Mouse (Mus musculus) MEL (cell line): ENCODE data around the gene Slc4a4. TPM values are rescaled to one million over a fixed set of nuclear protein-coding genes. Genes with fewer than 3 reads are reported as not detected.

Source experiments
- DNase-seq: peaks from one replicate; pipeline ENCODE4 v3.0.0; 2011; ENCODE audit warnings: low read depth, low spot score
- H3K27ac ChIP-seq: 2 replicates; pipeline ENCODE4 v1.5.1; 2012; ENCODE audit warnings: low read depth, mild to moderate bottlenecking, control low read depth, low read length, moderate library complexity; ENCODE audit not compliant: control insufficient read depth
- H3K27me3 ChIP-seq, 2 experiments: fragments of 150-350 bp in 1 of 2; sonication (generic) in 1 of 2; 2 replicates each; pipeline ENCODE4 v1.6.1; 2012; ENCODE audit warnings: low read length in 2 of 2, mild to moderate bottlenecking in 2 of 2, improper control_type of control experiment in 1 of 2, moderate library complexity in 1 of 2; ENCODE audit not compliant: insufficient read depth in 2 of 2, control insufficient read depth in 1 of 2
- H3K36me3 ChIP-seq, 2 experiments: 2 replicates each; pipeline ENCODE4 v1.6.1; 2012 to 2014; ENCODE audit warnings: low read length in 2 of 2, improper control_type of control experiment in 1 of 2, inconsistent platforms in 1 of 2, mild to moderate bottlenecking in 1 of 2; ENCODE audit not compliant: insufficient read depth in 2 of 2, control insufficient read depth in 1 of 2
- H3K4me1 ChIP-seq, 2 experiments: fragments of 150-350 bp in 1 of 2; sonication (generic) in 1 of 2; 2 replicates each; pipeline ENCODE4 v1.6.1; 2012; ENCODE audit warnings: low read length in 2 of 2, improper control_type of control experiment in 1 of 2, mild to moderate bottlenecking in 1 of 2; ENCODE audit not compliant: insufficient read depth in 2 of 2, control insufficient read depth in 1 of 2
- H3K4me3 ChIP-seq, 2 experiments: fragments of 150-350 bp in 1 of 2; sonication (generic) in 1 of 2; 2 replicates each; pipeline ENCODE4 v1.5.1; 2012; ENCODE audit warnings: low read depth in 2 of 2, low read length in 2 of 2, mild to moderate bottlenecking in 2 of 2, moderate library complexity in 2 of 2, control low read depth in 1 of 2, improper control_type of control experiment in 1 of 2; ENCODE audit not compliant: control insufficient read depth in 1 of 2, insufficient read depth in 1 of 2
- H3K79me2 ChIP-seq: 2 replicates; pipeline ENCODE4 v1.6.1; 2012; ENCODE audit warnings: mild to moderate bottlenecking, low read length, moderate library complexity; ENCODE audit not compliant: control insufficient read depth, poor library complexity, insufficient read depth
- H3K9ac ChIP-seq: 2 replicates; pipeline ENCODE4 v1.6.1; 2012; ENCODE audit warnings: low read depth, mild to moderate bottlenecking, control low read depth, low read length, moderate library complexity; ENCODE audit not compliant: control insufficient read depth, poor library complexity, severe bottlenecking
- H3K9me3 ChIP-seq: fragments of 150-350 bp; sonication (generic); replicated peaks from 2 replicates; pipeline ENCODE4 v1.6.1; 2012; ENCODE audit warnings: mild to moderate bottlenecking, low read length, improper control_type of control experiment, moderate library complexity; ENCODE audit not compliant: insufficient read depth
- CHD1 ChIP-seq: IDR thresholded peaks from 2 replicates; pipeline ENCODE4 v1.6.1; 2012; ENCODE audit warnings: low read depth, mild to moderate bottlenecking, inconsistent platforms, low read length, improper control_type of control experiment
- CHD2 ChIP-seq: IDR thresholded peaks from 2 replicates; pipeline ENCODE4 v1.6.1; 2011; ENCODE audit warnings: low read length, improper control_type of control experiment
- E2F4 ChIP-seq: IDR thresholded peaks from 2 replicates; pipeline ENCODE4 v1.6.1; 2011; ENCODE audit warnings: low read depth, low read length, improper control_type of control experiment, borderline replicate concordance
- EP300 ChIP-seq, 2 experiments: IDR thresholded peaks; 2 replicates each; pipeline ENCODE4 v1.6.1; 2011; ENCODE audit warnings: improper control_type of control experiment in 2 of 2, low read length in 2 of 2, low read depth in 1 of 2, mild to moderate bottlenecking in 1 of 2
- ETS1 ChIP-seq: IDR thresholded peaks from 2 replicates; pipeline ENCODE4 v1.6.1; 2012; ENCODE audit warnings: low read depth, mild to moderate bottlenecking, inconsistent platforms, low read length, improper control_type of control experiment, moderate library complexity
- GABPA ChIP-seq: IDR thresholded peaks from 2 replicates; pipeline ENCODE4 v1.6.1; 2012; ENCODE audit warnings: low read depth, mild to moderate bottlenecking, inconsistent platforms, low read length, improper control_type of control experiment, moderate library complexity
- GATA1 ChIP-seq: IDR thresholded peaks from 2 replicates; pipeline ENCODE4 v1.6.1; 2011; ENCODE audit warnings: low read depth, low read length, improper control_type of control experiment
- HCFC1 ChIP-seq: IDR thresholded peaks from 2 replicates; pipeline ENCODE4 v1.6.1; 2012; ENCODE audit warnings: low read depth, mild to moderate bottlenecking, inconsistent platforms, low read length, improper control_type of control experiment, moderate library complexity
- JUND ChIP-seq: IDR thresholded peaks from 2 replicates; pipeline ENCODE4 v1.6.1; 2011; ENCODE audit warnings: low read depth, mild to moderate bottlenecking, improper control_type of control experiment, low read length
- KAT2A ChIP-seq: conservative IDR thresholded peaks from 2 replicates; pipeline ENCODE4 v1.6.1; 2012; ENCODE audit warnings: low read depth, low read length, improper control_type of control experiment, inconsistent platforms
- MAFK ChIP-seq: IDR thresholded peaks from 2 replicates; pipeline ENCODE4 v1.6.1; 2011; ENCODE audit warnings: low read depth, mild to moderate bottlenecking, low read length, improper control_type of control experiment, borderline replicate concordance
- MAX ChIP-seq: IDR thresholded peaks from 2 replicates; pipeline ENCODE4 v1.6.1; 2011; ENCODE audit warnings: low read length, improper control_type of control experiment
- MAZ ChIP-seq: IDR thresholded peaks from 2 replicates; pipeline ENCODE4 v1.6.1; 2012; ENCODE audit warnings: low read depth, mild to moderate bottlenecking, inconsistent platforms, low read length, improper control_type of control experiment
- MEF2A ChIP-seq: IDR thresholded peaks from 2 replicates; pipeline ENCODE4 v1.6.1; 2014; ENCODE audit warnings: low read depth, mild to moderate bottlenecking, inconsistent platforms, low read length, improper control_type of control experiment; ENCODE audit not compliant: poor library complexity, insufficient replicate concordance, severe bottlenecking; ENCODE audit errors: extremely low read depth
- NELFE ChIP-seq: IDR thresholded peaks from 2 replicates; pipeline ENCODE4 v1.6.1; 2011; ENCODE audit warnings: low read depth, low read length, improper control_type of control experiment
- NRF1 ChIP-seq: IDR thresholded peaks from 2 replicates; pipeline ENCODE4 v1.6.1; 2014; ENCODE audit warnings: low read depth, mild to moderate bottlenecking, inconsistent platforms, low read length, improper control_type of control experiment, moderate library complexity; ENCODE audit not compliant: poor library complexity, insufficient read depth, severe bottlenecking
- POLR2AphosphoS2 ChIP-seq: IDR thresholded peaks from 2 replicates; pipeline ENCODE4 v1.6.1; 2011; ENCODE audit warnings: low read length, improper control_type of control experiment
- RCOR1 ChIP-seq: IDR thresholded peaks from 2 replicates; pipeline ENCODE4 v1.6.1; 2012; ENCODE audit warnings: low read depth, mild to moderate bottlenecking, inconsistent platforms, low read length, improper control_type of control experiment
- SMC3 ChIP-seq: IDR thresholded peaks from 2 replicates; pipeline ENCODE4 v1.6.1; 2011; ENCODE audit warnings: low read depth, low read length, improper control_type of control experiment
- TCF12 ChIP-seq: IDR thresholded peaks from 2 replicates; pipeline ENCODE4 v1.6.1; 2014; ENCODE audit warnings: low read depth, mild to moderate bottlenecking, inconsistent platforms, low read length, improper control_type of control experiment, moderate library complexity
- UBTF ChIP-seq: IDR thresholded peaks from 2 replicates; pipeline ENCODE4 v1.6.1; 2012; ENCODE audit warnings: low read depth, mild to moderate bottlenecking, inconsistent platforms, low read length, improper control_type of control experiment, moderate library complexity, borderline replicate concordance; ENCODE audit not compliant: insufficient read depth
- USF1 ChIP-seq: IDR thresholded peaks from 2 replicates; pipeline ENCODE4 v1.6.1; 2014; ENCODE audit warnings: low read depth, mild to moderate bottlenecking, inconsistent platforms, low read length, improper control_type of control experiment, moderate library complexity
- USF2 ChIP-seq, 2 experiments: IDR thresholded peaks; 2 replicates each; pipeline ENCODE4 v1.6.1; 2011 to 2012; ENCODE audit warnings: improper control_type of control experiment in 2 of 2, low read length in 2 of 2, borderline replicate concordance in 1 of 2, inconsistent platforms in 1 of 2, low read depth in 1 of 2, mild to moderate bottlenecking in 1 of 2; ENCODE audit not compliant: insufficient read depth in 1 of 2
- ZKSCAN1 ChIP-seq: IDR thresholded peaks from 2 replicates; pipeline ENCODE4 v1.6.1; 2012; ENCODE audit warnings: low read depth, mild to moderate bottlenecking, inconsistent platforms, low read length, improper control_type of control experiment, moderate library complexity
- ZMIZ1 ChIP-seq: IDR thresholded peaks from 2 replicates; pipeline ENCODE4 v1.6.1; 2012; ENCODE audit warnings: low read depth, mild to moderate bottlenecking, inconsistent platforms, low read length, improper control_type of control experiment, moderate library complexity
- polyA plus RNA-seq, 2 experiments: library from polyadenylated mRNA; stranded (reverse) in 1 of 2; unstranded in 1 of 2; fragments of >175 nt in 1 of 2; fragments of >200 nt in 1 of 2; gene quantifications; 2 replicates each; pipeline versions ENCODE4 v1.2.1 to v1.2.4; 2012; ENCODE audit warnings: low replicate concordance in 2 of 2, low read depth in 1 of 2; ENCODE audit not compliant: insufficient read length in 2 of 2, insufficient read depth in 1 of 2, missing spikeins in 1 of 2
- total RNA-seq: library from RNA; depleted of rRNA; stranded (reverse); fragments of 300-350 nt; gene quantifications from 2 replicates; pipeline ENCODE4 v1.2.3, GENCODE M21; 2012

Gene Slc4a4
- total and polyA plus RNA-seq, 3 experiments = not detected

DNA sequence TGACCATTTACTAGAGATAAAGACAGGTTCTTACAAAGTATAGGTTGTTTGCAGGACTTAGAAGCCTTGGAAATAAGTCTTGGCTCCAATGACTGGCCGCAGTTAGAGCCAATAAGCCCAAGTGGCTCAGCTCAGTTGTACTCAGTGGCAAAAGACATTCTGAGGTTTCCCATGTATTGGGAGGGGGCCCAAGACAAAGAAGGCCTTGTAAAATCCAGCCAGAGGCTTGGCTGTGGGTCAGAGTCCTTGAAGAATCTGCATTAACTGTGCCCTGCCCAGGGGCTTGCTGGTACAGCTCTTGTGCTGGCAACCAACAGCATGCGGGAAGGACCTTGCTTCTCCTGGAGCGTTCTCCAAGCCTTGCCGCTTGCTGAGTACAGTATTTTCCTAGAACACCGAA lies 107.9 kb downstream of the Slc4a4 start:
- H3K36me3 ChIP-seq = no peaks in the 10 kb centered on the region
- DNase-seq = no peak
- TF ChIP-seq NRF1 (no peak), POLR2AphosphoS2 (no peak), GABPA (no peak), MAZ (no peak), JUND (no peak), MEF2A (no peak), ZKSCAN1 (no peak), CHD1 (no peak), ZMIZ1 (no peak), RCOR1 (no peak), EP300 (IDR thresholded peaks at IDR 0.05; ENCODE audit: low read depth in 1 of 2, low read length in 2 of 2) (no peak), CHD2 (no peak), GATA1 (no peak), SMC3 (no peak)
- no peak overlapping the region for H3K4me3 ChIP-seq
- no peak overlapping the region for H3K9ac ChIP-seq
- H3K9me3 ChIP-seq = no peaks in the 10 kb centered on the region
- H3K27me3 ChIP-seq = no peaks in the 10 kb centered on the region
- H3K4me1 ChIP-seq = no peaks in the 10 kb centered on the region
- H3K27ac ChIP-seq = no peak overlapping the region
- H3K79me2 ChIP-seq = no peaks in the 10 kb centered on the region

DNA sequence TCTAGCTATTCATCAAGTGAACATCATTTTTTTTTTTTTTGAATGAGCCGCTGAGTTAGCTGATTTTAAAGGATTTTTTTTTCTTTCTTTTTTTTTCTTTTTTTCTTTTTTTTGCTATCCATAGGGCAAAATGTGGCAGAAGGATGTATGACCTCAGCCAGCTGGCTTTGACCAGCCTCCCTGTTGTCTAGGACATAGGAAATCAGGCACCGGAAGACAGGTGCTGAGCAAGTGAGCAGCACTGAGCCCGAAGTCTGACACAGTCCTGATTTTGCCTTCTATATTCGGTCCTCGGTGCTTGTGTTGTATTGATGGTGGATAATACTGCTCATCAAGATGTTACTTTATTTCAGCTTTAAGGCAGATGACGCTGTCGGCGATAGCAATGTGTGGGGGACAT lies 109.6 kb downstream of the Slc4a4 start:
- no peak for DNase-seq
- H3K9me3 ChIP-seq = no peaks in the 10 kb centered on the region
- H3K36me3 ChIP-seq = no peaks in the 10 kb centered on the region
- no peak for TF ChIP-seq MEF2A
- TF ChIP-seq MAFK = no peak
- TF ChIP-seq HCFC1 = no peak
- TF ChIP-seq NELFE = no peak
- no peak for TF ChIP-seq EP300 (IDR thresholded peaks at IDR 0.05; ENCODE audit: low read depth in 1 of 2, low read length in 2 of 2)
- TF ChIP-seq E2F4 = no peak
- TF ChIP-seq MAX = no peak
- TF ChIP-seq USF1 = no peak
- TF ChIP-seq TCF12 = no peak
- no peak for TF ChIP-seq UBTF
- TF ChIP-seq NRF1 = no peak
- no peak for TF ChIP-seq ZMIZ1
- TF ChIP-seq GATA1 = no peak
- TF ChIP-seq USF2 (IDR thresholded peaks at IDR 0.05; ENCODE audit: borderline replicate concordance in 1 of 2, insufficient read depth in 1 of 2, low read depth in 1 of 2, low read length in 2 of 2) = no peak
- TF ChIP-seq GABPA = no peak
- TF ChIP-seq SMC3 = no peak
- no peak for TF ChIP-seq KAT2A
- no peak for TF ChIP-seq ZKSCAN1
- no peak for TF ChIP-seq ETS1
- TF ChIP-seq MAZ = no peak
- no peaks in the 10 kb centered on the region for H3K79me2 ChIP-seq
- no peak overlapping the region for H3K4me3 ChIP-seq
- no peak overlapping the region for H3K9ac ChIP-seq
- no peak overlapping the region for H3K27ac ChIP-seq
- no peaks in the 10 kb centered on the region for H3K27me3 ChIP-seq
- no peaks in the 10 kb centered on the region for H3K4me1 ChIP-seq
